Mouse (Mus musculus): Measurements from ENCODE around the gene Prss57. TPM values are rescaled to one million over a fixed set of nuclear protein-coding genes. Genes with fewer than 3 reads are reported as not detected.
A peak's percentile ranks its signal among the peaks of the same experiment; 100 is the strongest.

Gene Prss57
- total and polyA plus RNA-seq, 3 experiments = 0.08 TPM; not detected in 2

DNA sequence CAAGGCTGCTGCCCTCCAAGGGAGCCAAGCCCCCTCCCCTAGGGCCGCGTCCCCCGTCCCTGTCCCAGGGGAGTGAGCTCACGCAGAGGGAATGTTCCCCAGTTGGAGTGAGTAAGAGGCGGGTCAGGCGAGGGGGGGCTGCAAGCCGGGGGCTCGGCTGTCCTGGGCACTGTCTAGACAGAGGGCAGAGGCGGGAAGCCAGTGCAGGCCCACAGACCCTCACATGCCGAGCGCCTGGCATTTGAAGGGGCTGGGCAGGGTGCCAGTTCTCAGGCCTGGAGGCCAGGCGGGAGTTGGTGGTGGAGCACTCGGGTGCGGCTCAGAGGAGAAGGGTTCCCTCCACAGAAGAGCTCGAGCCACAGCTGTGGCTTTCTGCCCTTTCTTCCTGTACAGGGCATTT, 12.8 kb downstream of the Prss57 start:
- H3K9ac ChIP-seq (ENCODE audit: low read depth, low read length) = no peak overlapping the region; the same call in 1 of the 2 replicates
- no peaks in the 10 kb centered on the region for H3K79me2 ChIP-seq (replicated peaks; ENCODE audit: control insufficient read depth, insufficient read depth, low read length)
- intact Hi-C loops (cut with DNase I) = no loop called here
- H3K27ac ChIP-seq = no peak overlapping the region; the same call in 1 of the 2 replicates
- 8% methylated on average over 15 of the region's 15 CpGs for WGBS
- H3K27me3 ChIP-seq (ENCODE audit: control insufficient read depth, insufficient read depth, low read length) = no peaks in the 10 kb centered on the region
- peak; percentile 56 to 63 for DNase-seq
- no peaks in the 10 kb centered on the region for H3K36me3 ChIP-seq (ENCODE audit: control insufficient read depth, insufficient read depth, low read length)
- no peak overlapping the region; the same call in 1 of the 2 replicates for H3K4me3 ChIP-seq
- peaks cover 4% of the 10 kb centered on the region for H3K4me1 ChIP-seq (ENCODE audit: control insufficient read depth, insufficient read depth, low read length)
- TF ChIP-seq POLR2A (IDR thresholded peaks at IDR 0.05; ENCODE audit: insufficient read depth, low read depth, low read length) (no peak), CTCF (IDR thresholded peaks at IDR 0.05) (no peak), EP300 (IDR thresholded peaks at IDR 0.05; ENCODE audit: insufficient read depth, low read depth, low read length) (no peak)

DNA sequence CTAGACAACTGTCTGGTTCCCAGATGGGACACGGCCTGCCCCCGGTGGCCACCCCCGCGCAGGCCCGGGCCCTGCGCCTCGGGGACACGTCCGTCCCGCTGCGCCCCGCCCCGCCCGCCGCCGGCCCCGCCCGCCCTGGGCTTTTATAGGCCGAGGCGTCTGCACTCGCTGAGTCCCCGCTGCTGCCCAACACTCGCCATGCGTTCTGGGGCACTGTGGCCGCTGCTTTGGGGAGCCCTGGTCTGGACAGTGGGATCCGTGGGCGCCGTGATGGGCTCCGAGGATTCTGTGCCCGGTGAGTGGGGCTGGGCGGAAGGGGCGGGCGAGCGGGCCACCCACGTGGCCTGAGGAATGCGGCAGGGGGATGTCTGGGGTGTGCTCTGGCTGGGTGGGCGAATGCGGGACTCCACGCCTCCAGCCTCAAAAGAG, 13.6 kb downstream of the Prss57 start, which contains the start of gene Fstl3:
TSS of gene Fstl3 (plus strand) at position 170 of the 429 bp plus-strand sequence.
- Histone ChIP-seq H3K79me2 (replicated peaks; ENCODE audit: control insufficient read depth, insufficient read depth, low read length) (no peaks in the 10 kb centered on the region), H3K4me1 (ENCODE audit: control insufficient read depth, insufficient read depth, low read length) (peaks cover 4% of the 10 kb centered on the region), H3K4me3 (peak within 1 kb of the TSS; percentile 34; the same call in 1 of the 2 replicates), H3K36me3 (ENCODE audit: control insufficient read depth, insufficient read depth, low read length) (no peaks in the 10 kb centered on the region), H3K27ac (peak within 1 kb of the TSS; percentile 17), H3K27me3 (ENCODE audit: control insufficient read depth, insufficient read depth, low read length) (no peaks in the 10 kb centered on the region), H3K9ac (ENCODE audit: low read depth, low read length) (peak within 1 kb of the TSS; percentile 71)
- intact Hi-C loops (cut with DNase I) = no loop called here
- peak; percentile 48 to 59 for DNase-seq
- 6% methylated on average over 39 of the region's 39 CpGs for WGBS
- no peak for TF ChIP-seq POLR2A (IDR thresholded peaks at IDR 0.05; ENCODE audit: insufficient read depth, low read depth, low read length)
- TF ChIP-seq EP300 (IDR thresholded peaks at IDR 0.05; ENCODE audit: insufficient read depth, low read depth, low read length) = no peak
- no peak for TF ChIP-seq CTCF (IDR thresholded peaks at IDR 0.05)

DNA sequence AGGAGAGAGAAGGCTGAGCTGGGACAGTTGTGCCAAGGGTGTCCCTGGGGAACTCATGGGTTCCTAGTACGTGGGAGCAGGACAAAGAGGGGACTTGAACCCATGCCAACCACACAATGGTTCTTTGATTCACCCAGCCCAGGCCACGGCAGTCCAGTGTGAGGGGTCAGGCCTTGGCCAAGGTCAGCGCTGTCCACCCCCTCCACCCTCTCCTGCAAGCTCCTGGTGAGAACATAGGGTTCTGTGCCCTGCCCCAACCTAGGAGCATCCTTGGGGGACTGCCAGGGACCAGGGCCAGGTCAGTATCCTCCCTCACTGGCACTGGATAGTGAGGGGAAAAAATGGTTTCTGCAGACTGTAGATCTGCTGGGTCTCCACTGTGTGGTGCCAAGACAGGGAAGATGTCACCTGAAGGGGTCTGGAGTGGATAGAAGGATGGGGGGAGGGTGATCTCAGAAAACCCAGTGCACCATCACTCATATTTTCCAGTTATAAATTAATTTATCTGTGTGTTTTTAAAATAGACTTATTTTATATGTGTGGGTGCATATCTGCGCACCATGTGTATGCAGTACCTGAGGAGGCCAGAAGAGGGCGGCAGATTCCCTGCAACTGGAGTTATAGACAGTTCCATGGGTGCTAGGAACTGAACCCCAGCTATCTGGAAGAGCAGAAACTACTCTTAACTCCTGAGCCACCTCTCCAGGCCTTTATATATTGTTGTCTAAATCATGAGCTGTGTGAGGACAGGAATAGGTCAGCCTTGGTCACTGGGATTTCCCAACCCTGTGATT, 16.1 kb downstream of the Prss57 start:
- peak in 1 of 2 experiments; percentile 22 for DNase-seq

DNA sequence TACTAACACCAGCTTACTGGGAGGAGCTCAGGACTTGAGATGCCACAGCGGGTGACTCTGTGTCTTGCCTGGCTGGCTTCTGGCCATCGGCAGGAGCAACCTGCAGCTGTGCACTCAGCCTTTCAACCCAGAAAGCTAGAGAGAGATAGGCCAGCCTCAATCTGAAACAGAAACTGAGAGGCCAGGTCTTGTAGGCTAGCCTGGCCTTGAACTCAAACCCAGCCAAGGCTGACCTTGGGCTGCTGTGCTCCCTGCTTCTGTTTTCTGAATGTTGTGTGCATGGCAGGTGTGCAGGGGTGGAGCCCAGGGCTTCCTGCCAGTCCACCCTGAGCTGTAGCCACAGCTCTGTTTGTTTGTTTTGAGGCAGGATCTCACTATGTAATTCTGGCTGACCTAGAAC, 17.6 kb downstream of the Prss57 start:
- H3K4me3 ChIP-seq = no peak overlapping the region
- no peaks in the 10 kb centered on the region for H3K27me3 ChIP-seq (ENCODE audit: control insufficient read depth, insufficient read depth, low read length)
- TF ChIP-seq POLR2A (IDR thresholded peaks at IDR 0.05; ENCODE audit: insufficient read depth, low read depth, low read length) (no peak), EP300 (IDR thresholded peaks at IDR 0.05; ENCODE audit: insufficient read depth, low read depth, low read length) (no peak), CTCF (IDR thresholded peaks at IDR 0.05) (no peak)
- intact Hi-C loops (cut with DNase I) = no loop called here
- WGBS = 93% methylated on average over 2 of the region's 2 CpGs
- no peaks in the 10 kb centered on the region for H3K4me1 ChIP-seq (ENCODE audit: control insufficient read depth, insufficient read depth, low read length)
- no peak for DNase-seq
- no peak overlapping the region for H3K27ac ChIP-seq
- H3K36me3 ChIP-seq (ENCODE audit: control insufficient read depth, insufficient read depth, low read length) = no peaks in the 10 kb centered on the region
- no peak overlapping the region for H3K9ac ChIP-seq (ENCODE audit: low read depth, low read length)
- H3K79me2 ChIP-seq (replicated peaks; ENCODE audit: control insufficient read depth, insufficient read depth, low read length) = no peaks in the 10 kb centered on the region

More for the DNA sequence above, 16.1 kb downstream of the Prss57 start:
- Histone ChIP-seq H3K79me2 (replicated peaks; ENCODE audit: control insufficient read depth, insufficient read depth, low read length) (no peaks in the 10 kb centered on the region), H3K27me3 (ENCODE audit: control insufficient read depth, insufficient read depth, low read length) (no peaks in the 10 kb centered on the region), H3K4me3 (no peak overlapping the region), H3K36me3 (ENCODE audit: control insufficient read depth, insufficient read depth, low read length) (no peaks in the 10 kb centered on the region), H3K27ac (no peak overlapping the region), H3K4me1 (ENCODE audit: control insufficient read depth, insufficient read depth, low read length) (peaks cover 1% of the 10 kb centered on the region), H3K9ac (ENCODE audit: low read depth, low read length) (no peak overlapping the region)
- 51% methylated on average over 5 of the region's 5 CpGs for WGBS
- intact Hi-C loops (cut with DNase I) = no loop called here
- TF ChIP-seq CTCF (IDR thresholded peaks at IDR 0.05) (peak; percentile 59), EP300 (IDR thresholded peaks at IDR 0.05; ENCODE audit: insufficient read depth, low read depth, low read length) (no peak)

DNA sequence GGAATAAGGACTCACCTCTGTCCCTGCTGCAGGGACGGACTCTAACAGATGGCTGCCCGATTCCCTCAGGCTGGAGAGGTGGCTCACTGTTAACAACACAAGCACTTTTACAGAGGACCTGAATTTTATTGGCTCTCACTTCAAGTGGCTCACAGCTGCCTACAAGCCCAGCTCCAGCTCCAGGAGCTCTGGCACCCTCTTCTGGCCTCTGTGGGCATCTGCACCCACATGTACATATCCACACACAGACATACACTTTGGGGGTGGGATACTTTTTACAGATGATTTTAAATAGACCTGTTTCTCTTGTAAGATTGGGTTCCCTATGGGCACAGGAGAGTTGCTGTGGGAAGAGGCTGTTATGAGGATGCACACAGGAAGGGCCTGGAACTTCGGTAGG, 18.4 kb downstream of the Prss57 start:
- no peak overlapping the region for H3K9ac ChIP-seq (ENCODE audit: low read depth, low read length)
- H3K27me3 ChIP-seq (ENCODE audit: control insufficient read depth, insufficient read depth, low read length) = no peaks in the 10 kb centered on the region
- DNase-seq = no peak
- peaks cover 2% of the 10 kb centered on the region; the same call in 1 of the 2 replicates for H3K4me1 ChIP-seq (ENCODE audit: control insufficient read depth, insufficient read depth, low read length)
- H3K36me3 ChIP-seq (ENCODE audit: control insufficient read depth, insufficient read depth, low read length) = no peaks in the 10 kb centered on the region
- H3K79me2 ChIP-seq (replicated peaks; ENCODE audit: control insufficient read depth, insufficient read depth, low read length) = no peaks in the 10 kb centered on the region
- TF ChIP-seq POLR2A (IDR thresholded peaks at IDR 0.05; ENCODE audit: insufficient read depth, low read depth, low read length) (no peak), EP300 (IDR thresholded peaks at IDR 0.05; ENCODE audit: insufficient read depth, low read depth, low read length) (no peak), CTCF (IDR thresholded peaks at IDR 0.05) (peak; percentile 30)
- no peak overlapping the region for H3K27ac ChIP-seq
- intact Hi-C loops (cut with DNase I) = no loop called here
- H3K4me3 ChIP-seq = no peak overlapping the region
- WGBS = 95% methylated on average over 3 of the region's 3 CpGs

DNA sequence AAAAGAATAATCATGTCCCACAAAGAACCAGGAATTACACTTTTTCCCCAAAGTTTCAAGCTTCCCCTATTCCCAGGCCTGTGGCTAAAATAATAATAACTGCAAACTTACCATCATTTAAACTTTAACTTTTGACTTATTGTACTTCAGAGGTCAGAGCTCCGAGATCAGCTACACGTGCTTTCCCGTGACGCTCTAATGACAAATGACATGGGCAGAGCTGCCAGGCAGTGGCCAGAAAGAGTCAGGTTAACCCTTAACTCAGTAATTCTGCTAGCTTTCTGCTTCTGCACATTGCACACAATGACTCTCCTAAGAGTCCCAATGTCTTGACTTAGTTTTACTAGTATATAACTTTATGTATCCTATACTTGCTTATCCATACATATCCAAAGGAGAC, 21.4 kb downstream of the Prss57 start:
- no peaks in the 10 kb centered on the region for H3K79me2 ChIP-seq (replicated peaks; ENCODE audit: control insufficient read depth, insufficient read depth, low read length)
- intact Hi-C loops (cut with DNase I) = no loop called here
- H3K4me3 ChIP-seq = no peak overlapping the region
- no peak overlapping the region for H3K9ac ChIP-seq (ENCODE audit: low read depth, low read length)
- DNase-seq = no peak
- WGBS = 87% methylated on average over 4 of the region's 4 CpGs
- H3K36me3 ChIP-seq (ENCODE audit: control insufficient read depth, insufficient read depth, low read length) = no peaks in the 10 kb centered on the region
- no peak for TF ChIP-seq EP300 (IDR thresholded peaks at IDR 0.05; ENCODE audit: insufficient read depth, low read depth, low read length)
- H3K27me3 ChIP-seq (ENCODE audit: control insufficient read depth, insufficient read depth, low read length) = no peaks in the 10 kb centered on the region
- H3K4me1 ChIP-seq (ENCODE audit: control insufficient read depth, insufficient read depth, low read length) = peaks cover 7% of the 10 kb centered on the region
- H3K27ac ChIP-seq = no peak overlapping the region
